Mouse (Mus musculus) forebrain, embryonic 13.5 days (tissue): ENCODE results near the gene Ifna14. TPM values are rescaled to one million over a fixed set of nuclear protein-coding genes. Genes with fewer than 3 reads are reported as not detected.
A peak's percentile ranks its signal among the peaks of the same experiment; 100 is the strongest.
"Not testable (repeated sequence)": the region's sequence is repeated elsewhere in the genome, so short reads cannot be mapped to it uniquely, and the experiment has no call there.

Experiments
- ATAC-seq: fragments of 200-750 bp; cut with Nextera tagmentation; 2 replicates; pipeline ENCODE4 v1.8.0; 2017
- H3K27ac ChIP-seq: fragments of 300-500 bp; sonication (generic); 2 replicates; pipeline ENCODE4 v1.5.1; 2015; ENCODE audit warnings: inconsistent platforms, mild to moderate bottlenecking, moderate library complexity
- H3K27me3 ChIP-seq: fragments of 300-500 bp; sonication (generic); 2 replicates; pipeline ENCODE4 v1.6.1; 2015; ENCODE audit warnings: mild to moderate bottlenecking, inconsistent platforms
- H3K36me3 ChIP-seq: fragments of 300-500 bp; sonication (generic); 2 replicates; pipeline ENCODE4 v1.6.1; 2015; ENCODE audit warnings: mild to moderate bottlenecking, inconsistent platforms; ENCODE audit not compliant: poor library complexity, severe bottlenecking
- H3K4me1 ChIP-seq: fragments of 300-500 bp; sonication (generic); 2 replicates; pipeline ENCODE4 v1.6.1; 2015; ENCODE audit warnings: inconsistent platforms
- H3K4me2 ChIP-seq: fragments of 300-500 bp; sonication (generic); 2 replicates; pipeline ENCODE4 v1.6.1; 2015; ENCODE audit warnings: inconsistent platforms, mild to moderate bottlenecking, moderate library complexity
- H3K4me3 ChIP-seq: fragments of 300-500 bp; sonication (generic); 2 replicates; pipeline ENCODE4 v1.5.1; 2015; ENCODE audit warnings: mild to moderate bottlenecking, inconsistent platforms
- H3K9ac ChIP-seq: fragments of 300-500 bp; sonication (generic); 2 replicates; pipeline ENCODE4 v1.6.1; 2015; ENCODE audit warnings: mild to moderate bottlenecking, inconsistent platforms
- H3K9me3 ChIP-seq: fragments of 300-500 bp; sonication (generic); replicated peaks from 2 replicates; pipeline ENCODE4 v1.6.1; 2016; ENCODE audit warnings: inconsistent platforms
- WGBS: fragments of 180-500 bp; shearing (Covaris S2); methylation state at CpG from one replicate; pipeline ENCODE4 v1.1.7; 2015; 5-methylcytosine and 5-hydroxymethylcytosine counted together
- polyA plus RNA-seq: library from polyadenylated mRNA; unstranded; fragments of >200 nt; fragmentation: Nextera tagmentation; extraction: Ambion mirVana; gene quantifications from 2 replicates; pipeline ENCODE4 v1.2.1, GENCODE M21; 2015

Gene Ifna14
- not detected in 2 replicates for polyA plus RNA-seq

DNA sequence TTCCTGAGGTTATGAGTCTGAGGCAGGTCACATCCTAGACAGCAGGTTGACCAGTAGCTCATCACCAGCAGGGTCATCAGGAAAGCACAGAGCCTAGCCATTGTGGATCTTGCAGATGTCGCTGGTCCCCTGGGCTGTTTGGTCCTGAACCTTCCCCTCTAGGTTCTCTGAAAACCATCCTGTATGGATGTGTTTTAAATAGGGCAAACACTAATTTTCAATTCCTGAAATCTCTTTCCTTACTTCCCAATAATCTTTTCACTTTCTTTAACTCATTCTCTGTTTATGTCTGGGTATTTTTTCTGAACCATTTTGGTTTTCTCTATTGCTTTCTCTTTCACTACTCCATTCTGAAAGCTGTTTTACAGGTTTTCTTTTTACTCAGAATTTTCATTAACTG, at the start of gene Ifna14:
Ifna14 (minus strand) TSS at position 101 of the 400 bp plus-strand sequence.
- no peaks in the 10 kb centered on the region for H3K4me1 ChIP-seq
- no peak within 1 kb of the TSS for H3K9ac ChIP-seq
- H3K4me2 ChIP-seq = no peak within 1 kb of the TSS
- H3K9me3 ChIP-seq = no peaks in the 10 kb centered on the region
- H3K27me3 ChIP-seq = no peaks in the 10 kb centered on the region
- no peak for ATAC-seq
- no peaks in the 10 kb centered on the region for H3K36me3 ChIP-seq
- no peak within 1 kb of the TSS for H3K4me3 ChIP-seq
- WGBS = 58% methylated on average over 1 of the region's 1 CpGs
- no peak within 1 kb of the TSS for H3K27ac ChIP-seq

DNA sequence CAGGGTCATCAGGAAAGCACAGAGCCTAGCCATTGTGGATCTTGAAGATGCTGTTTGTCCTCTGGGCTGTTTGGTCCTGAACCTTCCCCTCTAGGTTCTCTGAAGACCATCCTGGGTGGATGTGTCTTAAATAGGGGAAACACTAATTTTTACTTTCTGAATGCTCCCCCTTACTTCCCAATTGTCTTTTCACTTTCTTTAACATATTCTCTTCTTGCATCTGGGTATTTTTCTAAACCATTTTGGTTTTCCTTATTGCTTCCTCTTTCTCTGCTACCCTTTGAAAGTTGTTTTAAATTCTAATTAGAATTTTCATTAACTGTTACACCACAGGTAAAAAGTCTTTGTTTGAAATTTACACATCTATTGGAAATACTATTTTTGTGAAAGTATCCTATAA, 31.7 kb upstream of the Ifna14 start, which contains the start of gene Ifna12:
Ifna12 (minus strand) TSS at position 101 of the 400 bp plus-strand sequence.
- no peak for ATAC-seq
- no peaks in the 10 kb centered on the region for H3K9me3 ChIP-seq
- no peaks in the 10 kb centered on the region for H3K36me3 ChIP-seq
- H3K4me1 ChIP-seq = no peaks in the 10 kb centered on the region
- H3K4me2 ChIP-seq = no peak within 1 kb of the TSS
- no peak within 1 kb of the TSS for H3K9ac ChIP-seq
- H3K27me3 ChIP-seq = no peaks in the 10 kb centered on the region
- H3K27ac ChIP-seq = no peak within 1 kb of the TSS
- H3K4me3 ChIP-seq = no peak within 1 kb of the TSS

DNA sequence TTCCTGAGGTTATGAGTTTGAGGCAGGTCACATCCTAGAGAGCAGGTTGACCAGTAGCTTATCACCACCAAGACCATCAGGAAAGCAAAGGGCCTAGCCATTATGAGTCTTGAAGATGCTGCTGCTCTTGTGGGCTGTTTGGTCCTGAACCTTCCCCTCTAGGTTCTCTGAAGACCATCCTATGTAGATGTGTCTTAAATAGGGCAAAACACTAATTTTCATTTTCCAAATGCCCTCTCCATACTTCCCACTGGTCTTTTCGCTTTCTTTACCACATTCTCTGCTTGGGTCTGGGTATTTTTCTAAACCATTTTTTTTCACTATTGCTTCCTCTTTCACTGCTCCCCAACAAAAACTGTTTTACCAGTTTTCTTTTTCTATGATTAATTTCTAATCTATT, 20.7 kb upstream of the Ifna14 start, which contains the start of gene Ifna9:
Ifna9 (minus strand) TSS at position 101 of the 400 bp plus-strand sequence.
- Histone ChIP-seq H3K4me1 (no peaks in the 10 kb centered on the region), H3K4me2 (no peak within 1 kb of the TSS), H3K9me3 (no peaks in the 10 kb centered on the region), H3K27me3 (no peaks in the 10 kb centered on the region), H3K4me3 (no peak within 1 kb of the TSS), H3K27ac (no peak within 1 kb of the TSS), H3K9ac (no peak within 1 kb of the TSS), H3K36me3 (no peaks in the 10 kb centered on the region)
- WGBS = 87% methylated on average over 1 of the region's 1 CpGs
- no peak for ATAC-seq

DNA sequence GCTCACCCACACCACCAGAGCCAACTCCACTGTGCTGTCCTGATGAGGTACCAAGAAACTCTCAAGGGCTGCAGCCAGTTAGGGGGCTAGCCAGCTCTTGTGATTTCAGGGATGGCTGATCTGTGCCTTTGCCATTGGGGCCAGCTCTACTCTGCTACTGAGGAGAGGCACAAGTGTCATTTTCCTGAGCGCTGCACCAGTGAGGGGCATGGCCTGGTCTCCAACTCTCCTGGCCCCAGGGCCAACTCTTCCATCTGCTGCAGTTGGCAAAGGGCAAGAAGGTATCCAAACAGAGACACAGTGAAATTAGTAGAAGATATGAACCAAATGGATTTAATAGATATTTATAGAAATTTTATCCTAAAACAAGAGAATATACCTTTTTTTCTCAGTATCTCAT, 9.8 kb downstream of the Ifna14 start:
- no peak for ATAC-seq
- Histone ChIP-seq H3K4me3 (no peak overlapping the region), H3K27me3 (no peaks in the 10 kb centered on the region), H3K4me2 (no peak overlapping the region), H3K9me3 (no peaks in the 10 kb centered on the region), H3K9ac (no peak overlapping the region), H3K27ac (no peak overlapping the region), H3K4me1 (no peaks in the 10 kb centered on the region), H3K36me3 (no peaks in the 10 kb centered on the region)
- 83% methylated on average over 1 of the region's 1 CpGs for WGBS

DNA sequence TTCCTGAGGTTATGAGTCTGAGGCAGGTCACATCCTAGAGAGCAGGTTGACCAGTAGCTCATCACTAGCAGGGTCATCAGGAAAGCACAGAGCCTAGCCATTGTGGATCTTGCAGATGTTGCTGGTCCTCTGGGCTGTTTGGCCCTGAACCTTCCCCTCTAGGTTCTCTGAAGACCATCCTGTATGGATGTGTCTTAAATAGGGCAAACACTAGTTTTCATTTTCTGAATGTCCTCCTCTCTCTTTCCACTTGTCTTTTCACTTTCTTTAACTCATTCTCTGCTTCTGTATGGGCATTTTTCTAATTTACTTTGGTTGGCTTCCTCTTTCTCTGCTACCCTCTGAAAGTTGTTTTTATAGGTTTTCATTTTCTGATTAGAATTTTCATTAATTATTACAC, 13.5 kb downstream of the Ifna14 start, which contains the start of gene Ifna15:
Ifna15 (minus strand) TSS at position 101 of the 400 bp plus-strand sequence.
- H3K4me2 ChIP-seq, H3K4me1 ChIP-seq, ATAC-seq, H3K36me3 ChIP-seq, H3K27ac ChIP-seq, H3K4me3 ChIP-seq, H3K9me3 ChIP-seq, H3K9ac ChIP-seq, H3K27me3 ChIP-seq: not testable (repeated sequence)

DNA sequence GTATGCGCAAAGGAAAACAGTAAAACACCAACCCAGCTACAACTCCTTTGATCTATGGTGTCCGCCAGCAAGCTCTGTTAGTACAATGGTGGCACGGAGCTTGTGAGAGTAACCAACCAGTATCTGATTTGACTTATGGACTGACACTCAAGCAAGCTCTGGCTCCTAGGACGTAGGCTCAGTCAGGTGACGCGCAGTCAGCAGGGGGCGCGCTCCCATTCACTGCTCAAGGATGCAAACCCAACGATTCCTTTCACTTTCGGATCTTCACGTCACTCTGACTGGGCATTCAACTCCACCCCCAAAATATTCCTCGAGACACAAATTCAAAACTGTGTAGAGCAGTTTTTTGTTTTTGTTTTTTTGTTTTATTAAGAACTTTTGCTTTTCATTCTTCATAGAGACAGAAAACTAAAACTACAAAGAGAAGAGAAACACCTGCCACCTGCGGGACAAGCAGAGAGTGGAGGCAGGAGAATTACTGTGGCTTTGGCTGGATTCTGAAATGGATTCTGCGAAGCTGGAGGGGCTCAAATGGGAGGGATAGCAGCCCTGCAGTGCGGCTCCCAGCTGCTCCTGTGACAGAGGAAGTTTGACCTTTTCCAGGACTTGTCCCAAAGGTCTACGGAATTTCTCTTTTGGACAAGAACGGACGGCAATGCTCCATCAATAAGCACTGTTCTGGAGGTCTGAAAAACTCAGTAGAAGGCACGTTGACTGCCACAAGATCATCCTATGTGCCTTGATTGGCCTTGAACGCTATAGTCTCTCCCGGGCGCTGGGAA, 21.2 kb downstream of the Ifna14 start:
- 30% methylated on average over 22 of the region's 22 CpGs for WGBS
- H3K4me3 ChIP-seq = peak overlapping the region; percentile 16; the same call in 1 of the 2 replicates
- no peak overlapping the region for H3K27ac ChIP-seq
- peak; percentile 71; the same call in 1 of the 2 replicates for ATAC-seq
- H3K4me1 ChIP-seq = no peaks in the 10 kb centered on the region
- no peak overlapping the region for H3K9ac ChIP-seq
- H3K4me2 ChIP-seq = peak overlapping the region; percentile 53
- no peaks in the 10 kb centered on the region for H3K9me3 ChIP-seq
- H3K27me3 ChIP-seq = no peaks in the 10 kb centered on the region
- no peaks in the 10 kb centered on the region for H3K36me3 ChIP-seq

DNA sequence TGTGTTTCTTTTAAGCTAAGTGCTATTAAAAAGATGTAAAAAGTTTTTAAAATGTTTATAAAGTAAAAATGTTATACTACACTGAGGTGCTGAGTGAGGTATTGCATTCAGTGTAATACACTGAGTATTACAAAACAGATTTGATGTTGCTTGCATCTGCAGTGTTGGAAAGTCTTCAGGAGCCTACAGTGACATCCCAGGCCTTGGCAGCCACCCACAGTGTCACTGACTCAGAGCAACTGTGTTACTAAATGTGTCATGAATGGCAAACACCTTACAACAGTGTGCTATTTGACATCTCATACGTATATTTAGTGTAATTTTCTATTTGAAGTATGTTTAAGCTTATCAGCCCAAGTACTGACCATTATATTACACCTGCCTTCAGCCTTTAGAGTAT, 23.6 kb downstream of the Ifna14 start:
- H3K27me3 ChIP-seq = no peaks in the 10 kb centered on the region
- no peaks in the 10 kb centered on the region for H3K36me3 ChIP-seq
- H3K9ac ChIP-seq = no peak overlapping the region
- ATAC-seq = no peak
- H3K9me3 ChIP-seq = no peaks in the 10 kb centered on the region
- WGBS = 71% methylated on average over 1 of the region's 1 CpGs
- H3K4me2 ChIP-seq = no peak overlapping the region
- no peak overlapping the region for H3K4me3 ChIP-seq
- H3K27ac ChIP-seq = no peak overlapping the region
- no peaks in the 10 kb centered on the region for H3K4me1 ChIP-seq

DNA sequence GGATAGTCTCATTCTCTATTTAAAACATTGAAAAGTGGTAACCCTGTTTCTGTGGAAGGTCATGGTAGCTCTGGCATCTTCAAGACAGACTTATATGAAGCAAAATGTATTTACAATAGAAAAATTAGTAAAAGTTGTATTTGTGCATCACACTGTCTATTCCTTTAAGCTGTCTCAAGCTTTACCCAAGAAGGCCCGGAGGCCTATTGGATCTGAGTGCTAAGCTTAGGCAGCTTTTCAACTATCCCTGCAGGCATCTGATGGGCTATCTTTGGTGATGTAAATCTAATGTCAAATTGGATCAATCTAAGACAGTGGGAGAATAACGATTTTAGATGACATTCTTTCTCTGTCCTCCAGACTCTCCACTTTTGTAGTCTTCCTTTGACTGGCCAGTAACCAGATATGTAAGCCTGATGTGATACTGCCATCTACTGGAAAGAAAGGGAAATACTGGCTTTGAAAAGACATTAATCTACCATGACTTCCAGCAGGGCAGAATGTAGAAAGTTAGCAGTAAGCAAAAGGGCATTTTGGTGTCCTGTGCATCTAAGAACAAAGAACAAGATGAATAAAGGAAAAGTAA, 27.9 kb downstream of the Ifna14 start:
- WGBS = 46% methylated on average over 2 of the region's 2 CpGs
- peak; percentile 87 for ATAC-seq
- Histone ChIP-seq H3K9ac (no peak overlapping the region), H3K9me3 (no peaks in the 10 kb centered on the region), H3K27me3 (no peaks in the 10 kb centered on the region), H3K4me3 (no peak overlapping the region), H3K36me3 (no peaks in the 10 kb centered on the region), H3K4me2 (no peak overlapping the region), H3K4me1 (no peaks in the 10 kb centered on the region), H3K27ac (no peak overlapping the region)

DNA sequence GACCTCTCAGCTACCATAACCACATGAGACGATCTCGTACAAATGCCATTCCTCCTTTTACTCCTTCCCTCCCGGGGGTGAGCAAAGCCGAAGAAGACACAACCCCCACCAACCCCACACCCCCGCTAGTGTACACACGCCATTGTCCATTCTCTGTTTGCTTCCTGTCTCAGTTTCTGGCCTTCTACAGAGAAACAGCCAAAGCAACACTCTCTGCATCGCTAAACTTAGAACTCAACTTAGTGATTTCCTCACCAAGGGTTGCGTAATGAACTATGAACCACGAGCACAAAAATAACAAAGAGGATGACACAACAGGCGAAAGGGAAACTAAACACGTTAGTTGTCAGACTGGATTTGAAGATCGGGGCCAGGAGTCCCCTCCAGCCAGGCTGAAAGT, 34.3 kb downstream of the Ifna14 start:
- H3K9me3 ChIP-seq = no peaks in the 10 kb centered on the region
- no peak for ATAC-seq
- no peak overlapping the region for H3K27ac ChIP-seq
- no peak overlapping the region for H3K4me3 ChIP-seq
- no peak overlapping the region for H3K4me2 ChIP-seq
- H3K27me3 ChIP-seq = no peaks in the 10 kb centered on the region
- H3K4me1 ChIP-seq = no peaks in the 10 kb centered on the region
- WGBS = 84% methylated on average over 12 of the region's 12 CpGs
- H3K9ac ChIP-seq = no peak overlapping the region
- no peaks in the 10 kb centered on the region for H3K36me3 ChIP-seq

DNA sequence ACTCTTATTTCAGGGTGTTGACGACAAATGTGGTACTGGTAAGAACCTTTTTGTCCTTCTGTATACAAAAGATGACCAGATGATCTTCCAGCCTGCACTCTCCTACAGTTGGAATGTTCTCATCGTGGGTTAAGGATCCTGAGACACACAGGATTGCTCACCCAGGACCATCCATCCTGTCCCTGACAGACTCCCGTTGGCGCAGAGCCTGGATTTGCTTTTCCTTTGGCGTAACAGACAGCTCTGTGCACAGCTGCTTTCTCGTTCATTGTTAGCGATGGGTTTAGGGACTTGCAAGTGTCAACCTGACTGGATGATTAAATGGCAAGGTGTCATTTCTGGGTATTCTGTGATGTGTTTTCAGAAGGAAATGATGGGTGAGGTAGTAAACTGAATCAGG, 35.0 kb downstream of the Ifna14 start:
- H3K27ac ChIP-seq = no peak overlapping the region
- H3K9ac ChIP-seq = no peak overlapping the region
- H3K4me3 ChIP-seq = no peak overlapping the region
- H3K4me1 ChIP-seq = no peaks in the 10 kb centered on the region
- H3K9me3 ChIP-seq = no peaks in the 10 kb centered on the region
- no peaks in the 10 kb centered on the region for H3K36me3 ChIP-seq
- ATAC-seq = no peak
- WGBS = 79% methylated on average over 7 of the region's 7 CpGs
- H3K27me3 ChIP-seq = no peaks in the 10 kb centered on the region
- H3K4me2 ChIP-seq = no peak overlapping the region

DNA sequence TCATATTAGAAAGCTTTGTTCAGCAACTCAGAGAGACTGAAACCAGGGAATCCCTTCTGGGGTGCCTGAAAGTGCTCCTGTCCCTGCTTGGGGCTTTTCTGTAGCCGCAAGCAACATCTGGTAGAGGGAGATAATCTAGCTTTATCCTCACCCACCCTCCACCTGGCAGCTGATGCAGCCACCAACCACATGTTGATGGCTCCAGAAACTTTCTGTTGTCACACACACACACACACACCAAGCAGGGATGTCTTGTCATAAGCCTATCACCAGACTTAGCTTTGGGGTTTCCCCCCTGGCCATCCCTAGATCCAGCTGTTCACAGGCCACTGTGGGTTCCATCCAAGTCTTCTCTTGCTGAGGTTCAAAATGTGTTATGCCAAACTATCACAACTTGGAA, 35.9 kb downstream of the Ifna14 start:
- Histone ChIP-seq H3K4me3 (no peak overlapping the region), H3K4me1 (no peaks in the 10 kb centered on the region), H3K9me3 (no peaks in the 10 kb centered on the region), H3K27me3 (no peaks in the 10 kb centered on the region), H3K4me2 (no peak overlapping the region), H3K27ac (no peak overlapping the region), H3K9ac (no peak overlapping the region), H3K36me3 (no peaks in the 10 kb centered on the region)
- 100% methylated on average over 1 of the region's 1 CpGs for WGBS
- no peak for ATAC-seq

DNA sequence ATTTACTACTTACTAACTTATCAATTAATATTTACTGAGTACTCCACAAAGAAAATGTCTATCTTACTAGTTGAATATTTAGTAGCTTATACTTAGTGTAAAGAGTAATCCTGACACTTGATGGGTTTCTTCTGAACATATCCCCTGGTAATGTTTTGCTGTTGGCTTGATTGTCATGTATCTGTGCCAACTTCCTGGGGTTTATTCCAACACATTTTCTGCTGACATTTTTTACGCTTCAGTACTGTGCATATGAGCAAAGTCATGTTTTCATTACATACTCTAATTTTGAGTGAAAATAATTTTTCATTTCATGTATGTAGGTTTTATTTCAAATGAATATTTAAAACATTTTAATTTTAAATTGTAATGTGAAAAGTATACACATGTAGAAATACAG, 36.7 kb downstream of the Ifna14 start:
- no peak for ATAC-seq
- H3K4me2 ChIP-seq = no peak overlapping the region
- H3K27ac ChIP-seq = no peak overlapping the region
- no peaks in the 10 kb centered on the region for H3K36me3 ChIP-seq
- no peaks in the 10 kb centered on the region for H3K9me3 ChIP-seq
- H3K4me3 ChIP-seq = no peak overlapping the region
- no peaks in the 10 kb centered on the region for H3K27me3 ChIP-seq
- no peaks in the 10 kb centered on the region for H3K4me1 ChIP-seq
- H3K9ac ChIP-seq = no peak overlapping the region
- 82% methylated on average over 1 of the region's 1 CpGs for WGBS
